Mouse (Mus musculus) liver, embryonic 14.5 days (tissue): ENCODE data around the gene Atrnl1.

Source experiments
- CTCF ChIP-seq: IDR thresholded peaks from 2 replicates; pipeline ENCODE4 v1.5.1; 2016; ENCODE audit warnings: antibody characterized with exemption, low read depth, control low read depth
- EP300 ChIP-seq: IDR thresholded peaks from 2 replicates; pipeline ENCODE4 v1.6.1; 2016; ENCODE audit warnings: antibody characterized with exemption, low read depth

GRCm38 (mm10) chr19:57942281-57942680 lies 331.4 kb downstream of the Atrnl1 start:
- TF ChIP-seq CTCF (no peak), EP300 (no peak)
